Mouse (Mus musculus) megakaryocyte progenitor cell, adult 5-6 weeks (primary cell): ENCODE measurements around the gene Ascl4. TPM values are rescaled to one million over a fixed set of nuclear protein-coding genes. Genes with fewer than 3 reads are reported as not detected.

Source experiments
- ATAC-seq: replicated peaks from 2 replicates; pipeline ENCODE4 v1.8.0; 2016; ENCODE audit warnings: mild to moderate bottlenecking, moderate TSS enrichment, inconsistent platforms; ENCODE audit not compliant: poor library complexity
- total RNA-seq, 2 experiments: library from RNA; stranded (forward) in 1 of 2; stranded (reverse) in 1 of 2; fragments of 157-497, 149-512 nt in 1 of 2; fragments of 200-1000 nt in 1 of 2; gene quantifications; 2 replicates each; pipeline versions ENCODE4 v1.2.3 to v1.2.4; 2015 to 2017

Gene Ascl4
- total RNA-seq (2015) (0.12 TPM in 1 of 2 replicates, not detected in the other), total RNA-seq (2017) (not detected in 2 replicates)

DNA sequence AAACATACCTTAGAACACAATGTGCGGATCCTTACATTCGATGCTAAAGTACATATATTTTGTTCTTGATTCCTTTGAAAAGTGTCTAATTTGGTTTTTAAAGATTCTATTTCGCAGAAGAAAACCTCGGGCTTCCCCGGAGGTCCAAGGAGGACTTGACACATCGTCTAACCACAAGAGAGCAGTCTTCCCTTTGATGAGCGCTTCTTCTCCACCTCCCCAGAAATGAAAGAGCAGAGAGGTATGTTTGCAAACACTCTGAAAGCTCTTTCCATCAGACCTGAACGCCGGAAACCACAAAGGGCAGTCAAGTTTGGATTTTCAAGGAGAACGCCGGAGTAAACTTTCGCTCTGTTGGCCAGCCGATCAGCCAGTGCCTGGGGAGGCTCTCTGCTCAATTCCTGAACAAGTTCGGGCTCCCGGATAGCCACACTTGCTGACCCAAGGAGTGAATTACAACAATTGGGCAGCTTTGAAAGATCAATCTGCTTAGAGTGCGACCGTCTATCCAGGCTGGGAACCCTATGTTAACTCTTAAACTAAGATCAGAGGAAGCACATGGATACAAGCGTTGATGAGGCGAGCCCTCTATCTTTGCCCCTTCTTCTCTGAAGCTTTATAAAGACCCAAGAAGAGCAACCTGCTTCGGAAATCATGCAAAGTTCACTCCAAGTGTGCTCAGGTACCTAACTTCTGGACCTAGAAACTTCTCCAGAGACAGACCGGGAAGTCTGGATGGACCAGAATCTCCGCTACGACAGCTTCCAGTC is at the start of gene Ascl4:
Gene Ascl4, plus strand, starts transcription at position 6 of the 770 bp plus-strand sequence.
- ATAC-seq: no peak

DNA sequence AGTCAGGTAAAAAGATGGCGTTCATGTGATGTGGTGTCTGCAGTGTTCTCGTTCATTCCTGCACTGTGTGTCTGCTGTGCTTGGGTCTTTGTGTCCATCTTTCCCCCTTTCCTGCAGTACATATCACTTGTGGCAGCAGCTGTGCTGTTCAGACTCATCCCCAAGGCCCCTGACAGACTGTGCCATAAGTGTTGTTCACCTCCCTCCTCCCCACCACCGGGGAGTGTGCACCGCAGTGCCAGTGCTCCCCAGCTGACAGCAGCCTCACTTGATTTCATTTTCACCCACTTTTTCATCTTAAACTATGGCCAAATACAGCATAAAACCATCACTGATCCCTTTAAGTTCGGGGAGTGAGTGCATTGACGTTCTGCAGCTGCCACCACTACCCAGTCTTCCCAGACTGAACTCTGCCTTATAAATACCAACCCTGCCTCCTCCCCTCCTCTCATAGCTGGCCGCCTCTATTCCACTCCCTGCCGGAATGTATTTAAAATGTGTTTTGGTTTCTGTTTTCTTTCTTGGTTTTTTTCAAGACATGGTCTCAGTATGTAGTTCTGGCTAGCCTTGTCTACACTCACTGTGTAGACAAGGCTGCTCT is 47.5 kb upstream of the Ascl4 start:
- no peak for ATAC-seq

DNA sequence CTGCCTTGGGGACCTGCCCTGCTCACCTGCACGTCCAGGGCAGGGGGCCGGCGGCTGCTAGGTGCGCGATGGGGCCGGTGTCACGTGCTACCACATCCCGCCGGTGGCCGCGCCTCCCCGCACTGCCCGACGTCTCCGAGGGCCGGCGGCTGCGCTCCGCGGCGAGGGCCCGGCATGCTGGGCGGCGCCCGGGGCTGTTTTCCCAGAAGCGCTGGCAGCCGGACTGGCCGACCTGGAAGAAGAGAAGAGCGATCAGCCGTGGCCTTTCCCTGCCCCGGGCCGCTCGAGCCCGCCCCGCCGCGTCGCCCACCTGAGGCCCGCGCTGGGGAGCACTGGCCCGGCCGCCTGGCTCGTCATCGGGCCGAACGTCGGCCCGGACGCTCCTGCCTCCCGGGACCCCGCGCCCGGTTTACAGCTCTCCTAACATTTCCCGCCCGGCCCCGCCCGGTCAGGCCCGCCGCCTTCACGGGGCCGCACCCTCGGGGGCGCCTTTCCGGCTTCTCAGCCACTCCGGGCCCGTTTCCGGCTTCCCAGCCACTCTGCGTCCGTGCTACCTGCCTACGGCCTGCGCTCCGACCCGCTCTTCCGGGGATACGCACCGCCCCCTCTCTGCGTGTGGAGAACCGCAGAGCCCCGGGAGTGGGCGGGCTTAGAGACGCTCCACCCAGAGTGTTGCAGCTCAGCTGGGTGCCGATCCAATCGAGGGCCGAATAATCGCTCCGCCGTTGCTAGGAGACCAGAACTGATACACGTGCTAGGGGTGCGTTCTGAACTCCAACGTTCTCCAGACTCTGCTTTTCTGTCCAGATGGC is 10.8 kb upstream of the Ascl4 start, which contains the start of gene Prdm4:
Gene Prdm4, minus strand, starts transcription at position 645 of the 812 bp plus-strand sequence.
- ATAC-seq: peak; percentile 99

DNA sequence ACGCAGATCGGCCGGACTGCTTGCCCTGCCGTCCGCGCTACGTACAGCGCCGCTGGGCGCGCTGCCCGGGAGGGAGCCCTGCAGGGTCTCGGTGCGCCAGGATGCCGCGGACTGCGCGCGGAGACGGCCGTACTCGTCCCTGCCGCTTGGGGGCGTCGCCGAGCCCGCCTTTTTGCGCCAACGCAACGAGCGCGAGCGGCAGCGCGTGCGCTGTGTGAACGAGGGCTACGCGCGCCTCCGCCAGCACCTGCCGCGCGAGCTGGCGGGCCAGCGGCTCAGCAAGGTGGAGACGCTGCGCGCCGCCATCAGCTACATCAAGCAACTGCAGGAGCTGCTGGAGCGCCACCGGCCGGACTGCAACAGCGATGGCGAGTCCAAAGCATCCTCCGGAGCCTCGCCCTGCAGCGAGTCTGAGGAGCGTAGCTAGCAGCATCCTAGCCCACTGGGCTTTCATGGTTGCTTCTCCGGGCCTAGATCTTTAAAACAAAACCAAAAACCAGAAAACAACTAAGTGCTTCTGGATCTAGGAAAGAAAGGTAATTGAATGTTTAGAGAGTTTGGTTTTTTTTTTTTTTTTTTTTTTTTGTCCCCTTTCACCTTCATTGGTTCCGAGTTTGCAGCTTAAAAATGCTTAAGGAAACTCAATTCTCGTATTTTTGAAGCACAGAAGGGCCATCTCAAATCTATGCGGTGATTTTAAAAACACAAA is 1.2 kb downstream of the Ascl4 start:
- ATAC-seq: peak; percentile 86

DNA sequence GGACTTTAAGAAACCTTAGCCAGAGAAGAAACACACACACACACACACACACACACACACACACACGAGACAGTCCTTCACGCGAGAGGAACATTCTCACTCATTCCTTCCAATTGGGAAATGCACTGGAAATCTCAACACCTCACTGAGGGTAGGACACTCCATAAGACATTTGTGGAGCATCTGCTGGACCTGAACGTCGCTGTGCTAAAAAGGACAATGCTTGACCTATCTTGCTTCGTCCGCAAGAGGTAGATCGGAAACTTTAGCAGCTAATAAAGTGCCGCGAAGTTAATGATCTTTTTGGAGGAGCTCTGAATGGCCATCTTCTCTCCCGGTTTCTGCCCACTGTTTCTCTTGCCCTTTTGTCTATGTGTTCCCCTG is 1.7 kb downstream of the Ascl4 start:
- no peak for ATAC-seq

DNA sequence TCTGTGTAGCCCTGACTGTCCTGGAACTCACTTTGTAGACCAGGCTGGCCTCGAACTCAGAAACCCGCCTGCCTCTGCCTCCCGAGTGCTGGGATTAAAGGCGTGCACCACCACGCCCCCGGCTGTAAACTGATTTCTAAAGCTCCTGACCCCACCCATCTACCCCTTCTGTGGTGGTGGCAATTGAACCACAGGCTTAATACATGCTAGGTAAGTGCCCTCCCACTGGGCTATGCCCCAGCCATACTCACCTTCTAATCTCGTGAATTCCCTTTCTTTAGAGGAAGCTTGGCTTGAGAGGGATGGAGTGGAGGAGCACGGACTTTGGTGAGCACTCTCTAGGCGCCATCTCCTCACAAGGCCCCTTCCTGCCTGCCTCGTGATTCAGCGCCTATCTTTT is 2.5 kb downstream of the Ascl4 start:
- no peak for ATAC-seq

DNA sequence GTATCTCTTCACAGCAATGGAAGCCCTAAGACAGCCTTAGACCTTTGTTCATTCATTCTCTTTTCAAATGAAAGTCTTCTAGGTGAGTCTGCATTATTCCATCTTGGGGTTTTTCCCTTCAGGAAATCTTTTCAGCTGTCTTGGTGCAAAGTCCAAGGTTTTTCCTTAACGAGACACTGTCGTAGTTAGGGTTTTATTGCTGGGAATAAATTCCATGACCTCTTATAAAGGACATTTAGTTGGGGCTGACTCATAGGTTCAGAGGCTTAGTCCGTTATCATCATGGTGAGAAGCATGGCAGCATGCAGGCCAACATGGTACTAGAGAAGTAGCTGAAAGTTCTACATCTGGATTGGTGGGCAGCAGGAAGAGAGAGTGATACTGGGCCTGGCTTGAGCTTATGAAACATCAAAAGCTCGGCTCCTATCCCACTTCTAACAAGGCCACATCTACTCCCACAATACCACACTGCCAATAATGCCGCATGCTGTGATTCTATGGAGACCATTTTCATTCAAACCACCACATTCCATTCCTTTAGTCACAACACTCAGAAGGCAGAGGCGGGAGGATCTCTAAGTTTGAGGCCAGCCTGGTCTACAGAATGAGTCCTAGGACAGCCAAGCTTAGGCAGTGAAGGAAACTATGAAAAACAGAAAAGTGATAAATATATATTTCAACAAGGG is 8.9 kb downstream of the Ascl4 start:
- ATAC-seq: no peak

DNA sequence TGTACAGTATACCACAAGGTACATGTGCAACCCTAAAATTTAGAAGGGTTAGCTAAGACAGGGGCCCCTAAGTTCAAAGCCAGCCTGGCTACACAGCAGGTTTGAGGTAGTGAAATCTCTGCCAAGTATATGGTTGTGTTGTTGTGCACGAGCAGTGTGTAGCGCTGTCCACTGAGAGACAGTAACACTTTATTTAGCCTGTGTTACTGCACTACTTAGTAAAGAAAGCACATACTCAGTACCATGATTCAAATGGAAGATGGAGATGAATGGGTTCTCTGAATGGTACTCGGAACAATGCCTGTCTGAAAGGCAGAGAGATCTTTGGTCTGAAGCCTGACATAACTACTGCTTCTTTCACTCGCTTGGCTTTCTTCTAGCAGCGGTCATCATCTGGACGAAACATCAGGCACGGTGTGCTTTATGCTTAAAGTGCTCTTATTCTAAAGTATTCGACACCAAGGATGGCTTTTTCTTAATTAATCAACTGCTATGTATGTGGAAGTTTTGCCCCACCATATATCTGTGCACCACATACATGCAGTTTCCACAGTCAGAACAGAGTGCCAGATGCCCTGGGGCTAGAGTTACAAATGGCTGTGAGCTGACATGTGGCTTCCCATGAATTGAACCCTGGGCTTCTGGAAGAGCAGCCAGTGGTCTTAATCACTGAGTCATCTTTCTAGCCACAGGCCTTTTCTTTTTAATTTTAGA is 21.2 kb downstream of the Ascl4 start:
- no peak for ATAC-seq

DNA sequence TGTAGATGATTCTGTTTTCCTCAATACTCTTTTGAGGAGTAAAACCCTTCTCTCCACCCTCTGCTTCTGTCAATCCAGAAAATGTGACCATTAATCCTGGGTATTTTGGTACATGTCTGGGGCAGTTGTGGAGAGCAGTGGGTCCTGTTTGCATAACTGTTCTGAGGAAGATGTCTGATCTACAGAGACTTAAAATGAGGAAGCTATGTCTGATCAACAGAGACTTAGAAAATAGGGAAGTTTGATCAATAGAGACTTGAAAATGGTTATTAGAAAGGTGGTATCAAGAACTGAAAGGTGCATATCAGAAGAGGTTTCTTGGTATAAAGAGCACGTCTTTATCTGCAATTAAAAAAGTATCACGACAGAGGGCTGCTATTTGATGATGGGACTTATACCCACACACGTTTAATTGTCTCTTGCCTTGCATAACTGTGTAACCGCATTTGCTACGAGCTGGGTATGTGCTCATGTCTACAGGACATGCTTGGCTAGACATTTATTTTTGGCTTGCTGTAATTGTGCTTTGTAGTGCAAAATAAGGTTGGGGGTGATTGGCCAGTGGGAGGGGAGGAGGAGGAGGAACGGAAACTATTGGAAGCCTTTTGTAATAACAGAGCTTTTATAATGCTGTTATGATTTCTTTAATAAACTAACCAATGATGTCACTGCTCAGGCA is 24.4 kb downstream of the Ascl4 start:
- peak; percentile 73 for ATAC-seq

DNA sequence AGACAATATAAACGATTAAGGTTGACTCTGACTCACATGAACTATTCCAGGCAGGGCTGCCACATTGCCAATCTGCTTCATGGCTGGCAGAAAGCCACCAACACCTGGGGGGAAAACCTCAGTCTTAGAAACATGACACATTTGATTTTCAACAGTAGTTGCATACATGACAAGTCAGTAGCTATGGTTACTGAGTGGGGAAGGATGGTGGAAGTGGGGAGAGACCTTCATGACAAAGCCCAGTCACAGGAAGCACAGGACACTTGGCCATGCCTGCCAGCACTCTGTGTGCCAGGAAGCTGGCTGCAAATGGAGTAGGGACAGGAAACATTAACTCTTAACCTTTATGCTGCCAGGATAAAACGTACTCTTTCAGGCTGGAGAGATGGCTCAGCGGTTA is 25.9 kb downstream of the Ascl4 start:
- no peak for ATAC-seq

DNA sequence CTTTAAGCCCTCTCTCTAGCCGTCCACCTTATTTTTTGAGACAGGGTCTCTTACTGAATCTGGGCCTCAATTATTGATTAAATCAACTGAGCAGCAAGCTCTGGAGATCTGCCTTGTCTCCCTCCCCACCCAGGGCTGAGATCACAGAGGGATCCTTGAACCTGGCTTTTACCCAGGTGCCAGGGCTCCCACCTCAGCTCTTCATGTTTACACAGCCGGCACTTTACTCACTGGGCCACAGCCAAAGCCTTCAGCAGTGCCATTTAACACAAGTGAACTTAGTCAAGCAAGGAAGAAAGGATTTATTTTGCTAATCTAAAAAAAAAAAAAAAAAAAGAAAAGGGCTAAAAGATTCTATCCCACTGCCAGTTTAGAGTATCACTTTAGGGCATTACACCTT is 26.9 kb downstream of the Ascl4 start:
- no peak for ATAC-seq

DNA sequence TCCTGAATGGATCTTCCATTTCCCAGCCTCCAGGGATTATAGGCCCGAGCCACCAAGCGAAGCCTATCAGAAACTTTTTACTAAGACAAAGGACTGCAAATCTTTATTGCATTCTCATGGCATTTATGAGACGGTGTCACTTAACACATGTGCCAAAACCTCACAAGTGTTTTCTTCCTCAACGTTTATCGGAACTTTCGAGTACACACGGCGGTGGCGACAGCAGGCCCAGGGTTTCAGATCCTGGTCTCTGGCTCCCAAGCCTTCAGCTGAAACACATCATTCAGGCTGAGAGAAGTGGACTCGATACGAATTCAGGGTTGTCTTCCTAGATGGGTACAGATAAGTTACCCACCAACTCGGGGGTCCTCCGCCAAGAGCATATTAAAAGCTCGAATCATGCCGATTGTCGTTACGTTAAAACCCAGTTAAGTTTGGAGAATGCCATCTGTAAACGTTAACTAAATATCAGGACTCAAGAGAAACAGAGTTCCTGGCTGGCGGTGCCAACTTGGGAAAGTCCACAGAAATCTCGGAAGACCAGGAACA is 29.5 kb downstream of the Ascl4 start:
- peak; percentile 38 for ATAC-seq

DNA sequence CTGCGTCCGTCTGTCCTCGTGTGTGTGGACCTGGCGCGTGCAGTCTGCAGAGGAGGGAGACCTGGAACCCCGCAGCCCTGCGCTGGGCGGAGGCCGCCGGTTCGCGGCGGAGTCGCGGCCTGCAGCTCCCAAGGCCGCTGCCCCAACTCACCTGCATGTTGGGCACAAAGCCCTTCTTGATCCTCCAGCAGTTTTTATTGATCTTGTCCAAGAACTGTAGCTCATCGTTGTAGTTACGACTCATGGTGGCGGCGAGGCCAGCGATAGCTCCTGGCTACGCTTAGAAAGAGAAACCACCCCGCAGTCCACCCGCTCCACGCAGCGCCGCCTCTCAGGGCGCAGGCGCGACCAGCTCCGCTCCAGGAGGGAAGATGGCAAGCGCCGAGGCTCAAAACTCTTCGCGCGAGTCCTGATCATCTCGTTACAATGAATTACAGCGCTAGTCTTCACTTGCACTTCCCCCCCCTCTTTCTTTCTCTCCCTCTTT is 30.0 kb downstream of the Ascl4 start, which contains the start of gene Rtcb:
Gene Rtcb, minus strand, starts transcription at position 360 of the 487 bp plus-strand sequence.
- ATAC-seq: peak; percentile 98

DNA sequence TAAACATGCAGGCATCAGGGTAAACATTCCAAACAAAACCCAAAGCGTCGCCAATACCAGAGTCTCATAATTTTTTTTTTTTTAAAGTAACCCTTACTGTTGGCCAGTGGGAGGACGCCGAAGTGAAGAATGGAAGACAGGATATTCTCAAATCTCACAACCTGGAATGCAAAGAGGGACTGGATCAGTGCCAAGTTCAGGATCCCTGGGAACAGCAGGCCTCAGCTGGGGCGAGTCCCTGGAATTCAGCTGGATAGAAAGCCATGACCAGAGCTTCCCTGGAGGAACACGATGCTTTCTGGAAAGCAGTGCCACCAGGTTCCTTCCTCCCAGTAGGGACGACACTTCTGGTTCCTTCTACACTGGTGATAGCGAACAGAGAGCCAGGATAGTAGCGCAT is 35.4 kb downstream of the Ascl4 start:
- ATAC-seq: no peak

DNA sequence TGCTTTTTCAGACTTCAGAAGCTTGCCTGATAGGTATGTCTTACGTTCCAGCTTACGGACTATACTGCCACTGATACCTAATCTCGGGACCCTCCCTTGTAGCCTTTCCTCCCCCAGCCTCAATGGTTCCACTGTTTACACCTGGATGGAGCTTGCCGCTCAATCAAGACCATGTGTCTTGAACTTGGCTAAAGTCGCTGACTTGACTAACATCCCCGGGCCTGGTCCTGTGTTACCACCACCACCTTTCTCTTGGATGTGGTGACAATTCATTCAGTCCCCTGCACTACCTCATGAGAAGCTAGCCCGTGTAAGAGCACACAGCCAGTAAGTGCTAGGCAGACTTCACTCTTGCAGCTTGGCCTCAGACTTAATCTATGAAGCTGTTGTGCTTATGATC is 36.8 kb downstream of the Ascl4 start:
- no peak for ATAC-seq

DNA sequence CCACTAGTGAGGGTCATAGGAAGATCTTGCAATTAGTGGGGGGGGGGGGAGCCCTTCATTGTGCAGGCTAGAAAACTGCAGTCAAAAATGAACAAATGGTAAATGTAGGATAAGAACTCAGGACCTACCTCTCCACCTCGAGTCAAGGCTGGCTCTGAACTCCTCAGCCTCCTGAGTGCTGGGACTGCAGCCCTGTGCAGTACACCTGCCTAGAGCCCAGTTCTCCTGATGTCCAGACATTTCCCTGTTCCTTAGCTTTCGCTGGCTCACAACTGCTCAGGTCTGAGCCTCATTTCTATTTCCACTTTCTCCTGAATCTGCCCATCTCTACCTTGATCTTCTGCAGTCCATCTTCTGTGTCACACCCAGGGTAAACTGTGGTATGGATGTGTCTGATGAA is 39.0 kb downstream of the Ascl4 start:
- ATAC-seq: no peak

DNA sequence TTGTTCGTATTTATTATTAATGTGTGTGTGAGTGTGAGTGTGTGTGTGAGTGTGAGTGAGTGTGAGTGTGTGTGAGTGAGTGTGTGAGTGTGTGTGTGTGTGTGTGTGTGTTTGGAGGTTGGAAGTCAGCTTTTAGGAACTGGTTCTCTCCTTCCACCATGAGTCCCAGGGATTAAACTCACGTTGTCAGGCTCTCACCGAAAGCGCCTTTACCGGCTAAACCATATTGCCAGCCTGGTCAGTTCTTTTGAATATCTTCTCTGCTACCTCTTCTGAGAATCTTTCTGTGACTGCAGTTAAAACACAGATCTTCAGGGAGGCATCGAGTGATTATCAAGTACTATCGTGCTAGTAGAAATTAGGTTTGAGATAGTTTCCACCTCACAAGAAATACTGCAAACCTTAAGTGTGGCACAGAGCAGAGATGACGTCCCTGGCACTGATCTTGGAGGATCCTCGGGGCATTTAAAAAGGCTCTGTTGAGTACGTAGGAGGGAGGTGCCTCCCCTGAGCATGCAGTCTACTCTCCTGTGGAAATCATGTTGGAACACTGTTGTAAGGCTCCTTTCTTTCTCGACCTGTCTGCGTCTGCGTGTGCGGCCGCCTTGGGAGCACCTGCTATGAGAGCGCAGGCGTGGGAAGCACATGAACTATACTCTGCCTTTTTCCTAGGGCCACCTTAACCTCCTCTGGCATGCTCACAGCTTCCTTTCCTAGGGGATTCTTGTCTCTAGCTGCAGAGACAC is 40.1 kb downstream of the Ascl4 start:
- no peak for ATAC-seq

DNA sequence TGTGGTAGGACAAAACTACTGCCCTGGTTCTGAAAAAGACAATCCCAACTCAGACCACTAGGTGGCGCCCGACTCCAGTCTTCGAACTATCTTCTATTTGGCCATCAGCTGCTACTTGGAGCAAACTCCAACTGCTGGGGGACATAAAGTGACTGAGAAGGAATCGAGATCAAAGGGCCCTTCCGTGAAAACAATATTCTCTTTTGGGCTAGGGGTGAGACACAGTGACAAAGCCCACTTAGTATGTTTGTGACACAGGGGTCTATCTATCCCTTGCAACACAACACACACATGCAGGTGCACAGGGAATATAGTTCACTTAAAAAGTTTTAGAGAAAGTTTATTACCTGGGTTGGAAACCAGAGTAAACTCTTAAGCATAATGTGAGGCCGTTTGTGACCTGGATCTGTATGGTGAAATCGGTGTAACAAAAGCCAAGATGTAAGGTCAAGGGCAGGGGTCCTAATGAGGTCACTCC is 40.7 kb downstream of the Ascl4 start:
- ATAC-seq: peak; percentile 85
